Mouse (Mus musculus) megakaryocyte, embryonic 14.5 days (primary cell): ENCODE data around the gene Idua.

ENCODE experiments used
- FLI1 ChIP-seq: IDR thresholded peaks from 2 replicates; pipeline ENCODE4 v1.6.1; 2012; ENCODE audit warnings: low read length, inconsistent platforms, mixed read lengths
- GATA1 ChIP-seq: IDR thresholded peaks from 3 replicates; pipeline ENCODE4 v1.6.1; 2012; ENCODE audit warnings: mixed read lengths, low read length, inconsistent platforms, borderline replicate concordance

GRCm38 (mm10) chr5:108680871-108681270 lies 20.7 kb downstream of the Idua start:
- TF ChIP-seq GATA1 (no peak), FLI1 (no peak)
